Mouse (Mus musculus) adrenal gland, postnatal 25 days (tissue): Measurements from ENCODE around the gene Fer. TPM values are rescaled to one million over a fixed set of nuclear protein-coding genes. Genes with fewer than 3 reads are reported as not detected.

Source experiments
- DNase-seq: peaks from one replicate; pipeline ENCODE4 v3.0.0; 2021; ENCODE audit warnings: mixed read lengths
- total RNA-seq: library from RNA; stranded (reverse); gene quantifications from 2 replicates; pipeline ENCODE4 v1.2.3, GENCODE M21; 2021

Gene Fer
- total RNA-seq, 1 experiment from 2014 or later, result 23.3 TPM

DNA sequence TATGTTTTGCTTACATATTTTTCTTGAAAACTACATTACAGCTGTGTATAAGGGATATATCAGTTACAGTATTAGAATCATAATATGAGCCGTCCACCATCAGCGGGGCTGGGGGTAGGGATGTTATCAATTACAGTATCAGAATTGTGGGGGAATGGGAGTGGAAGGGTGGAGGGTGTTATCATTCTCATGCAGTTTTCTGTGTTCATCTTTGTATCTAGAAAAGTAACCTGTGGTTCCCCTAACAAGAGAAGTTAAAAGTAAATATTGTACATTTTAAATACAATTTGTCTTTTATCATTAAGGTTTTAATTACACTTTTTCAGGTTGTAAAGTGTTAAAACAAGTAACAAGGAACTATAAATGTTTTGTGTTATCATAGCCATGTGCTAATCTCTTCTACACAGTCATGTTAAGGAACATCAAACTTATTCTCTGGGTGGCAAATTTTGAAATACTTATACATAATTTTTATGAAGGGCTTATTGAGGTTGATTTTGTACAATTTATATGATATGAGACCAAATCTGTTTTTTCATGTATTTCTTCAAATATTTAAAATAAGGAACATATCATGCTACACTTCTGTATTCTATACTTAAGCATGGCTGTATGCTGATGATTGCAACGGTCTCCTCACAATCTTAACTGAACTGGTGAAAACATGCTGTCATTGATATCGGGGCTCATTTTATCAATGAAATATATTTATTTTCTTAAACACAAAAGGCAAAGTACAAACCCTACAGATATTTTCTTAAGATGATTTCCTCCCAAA, 116.1 kb downstream of the Fer start:
- no peak for DNase-seq

DNA sequence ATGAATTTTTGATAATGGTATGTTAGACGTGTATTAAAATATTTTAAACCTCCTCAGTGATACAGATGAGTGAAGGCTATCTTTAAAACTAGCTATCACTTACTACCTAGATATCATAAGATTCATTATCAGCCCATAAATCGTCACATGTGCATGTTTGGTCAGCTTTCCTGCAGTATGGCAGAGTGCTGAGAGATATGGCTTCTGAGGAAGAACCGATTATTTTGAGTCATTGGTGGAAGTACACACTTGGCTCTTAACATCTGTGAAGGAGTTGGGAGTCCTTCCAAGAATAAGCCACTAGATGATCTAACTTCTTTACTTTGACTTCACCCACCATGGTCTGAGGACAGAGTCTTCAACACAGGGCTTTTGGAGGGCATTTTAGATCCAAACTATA, 117.3 kb downstream of the Fer start:
- DNase-seq, result no peak

DNA sequence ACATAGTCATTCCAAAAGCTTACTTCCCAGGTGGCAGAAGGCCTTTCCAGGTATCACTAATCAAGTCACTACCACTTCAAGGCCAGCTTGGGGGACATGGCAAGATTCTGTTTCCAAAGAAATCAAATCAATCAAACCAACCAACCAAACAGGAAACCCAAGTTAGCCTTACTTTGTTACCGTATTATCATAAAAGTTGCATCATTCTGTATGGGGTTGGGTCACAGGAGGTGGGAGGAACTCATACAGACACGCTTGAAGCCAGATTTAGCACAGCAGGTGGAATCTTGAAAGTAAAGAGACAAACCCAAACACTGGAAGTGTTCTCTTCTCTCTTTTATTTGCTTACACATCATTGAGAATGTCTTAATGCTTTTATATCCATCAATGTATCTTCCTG, 125.8 kb downstream of the Fer start:
- no peak for DNase-seq

DNA sequence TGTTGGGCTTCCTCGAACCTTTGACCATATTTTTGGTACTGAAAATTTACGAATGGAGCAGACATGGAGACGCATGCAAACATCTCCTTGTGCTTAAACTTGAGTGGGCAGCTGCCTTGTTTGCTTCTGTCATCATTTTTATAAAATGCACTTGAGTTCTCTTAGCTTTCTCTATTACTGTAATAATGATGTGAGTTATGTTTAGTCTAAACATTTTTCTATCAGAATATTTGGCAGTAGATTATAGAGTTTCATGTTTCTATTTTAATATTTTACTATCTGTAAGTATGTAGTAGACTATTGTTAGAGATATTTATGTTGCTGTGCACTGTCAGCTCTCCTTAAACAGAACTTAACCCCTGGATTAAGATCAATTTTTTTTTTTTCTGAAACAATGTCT, 128.3 kb downstream of the Fer start:
- no peak for DNase-seq

DNA sequence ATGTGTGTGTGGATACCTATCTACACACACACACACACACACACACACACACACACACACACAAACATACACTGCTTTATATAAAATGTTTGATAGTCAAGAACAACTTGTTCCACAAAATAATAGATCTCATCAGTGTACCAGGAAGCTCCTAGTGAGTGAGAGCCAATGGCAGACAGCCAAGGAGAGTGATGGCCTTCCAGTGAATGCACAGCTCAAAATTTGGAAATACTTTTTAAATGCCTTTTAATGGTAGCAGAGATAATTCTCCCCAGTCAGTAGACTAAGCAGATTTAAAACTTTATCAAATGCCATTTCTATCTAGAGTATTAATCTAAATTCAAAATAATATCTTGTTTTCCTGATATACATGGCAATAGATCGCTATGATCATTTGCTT, 133.1 kb downstream of the Fer start:
- DNase-seq, result peak; percentile 35

DNA sequence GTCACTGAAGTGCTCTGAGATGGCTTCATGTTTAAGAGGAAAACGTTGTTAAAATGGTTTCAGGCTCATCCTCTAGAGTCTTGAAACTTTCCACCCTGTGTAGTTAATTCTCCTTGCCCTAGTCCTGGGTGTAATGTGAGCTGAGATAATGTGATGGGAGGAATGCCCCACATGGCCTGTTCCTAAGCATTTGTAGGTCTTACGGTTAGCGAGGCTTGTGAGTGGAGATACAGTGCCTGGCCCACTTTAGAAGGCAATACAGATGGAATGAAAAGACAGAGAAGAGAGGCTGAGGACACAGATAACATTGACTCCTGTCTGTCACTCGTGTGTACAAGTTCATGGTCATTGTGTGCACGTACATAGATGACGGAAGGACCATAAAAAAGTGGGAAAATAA, 134.8 kb downstream of the Fer start:
- DNase-seq, result no peak

DNA sequence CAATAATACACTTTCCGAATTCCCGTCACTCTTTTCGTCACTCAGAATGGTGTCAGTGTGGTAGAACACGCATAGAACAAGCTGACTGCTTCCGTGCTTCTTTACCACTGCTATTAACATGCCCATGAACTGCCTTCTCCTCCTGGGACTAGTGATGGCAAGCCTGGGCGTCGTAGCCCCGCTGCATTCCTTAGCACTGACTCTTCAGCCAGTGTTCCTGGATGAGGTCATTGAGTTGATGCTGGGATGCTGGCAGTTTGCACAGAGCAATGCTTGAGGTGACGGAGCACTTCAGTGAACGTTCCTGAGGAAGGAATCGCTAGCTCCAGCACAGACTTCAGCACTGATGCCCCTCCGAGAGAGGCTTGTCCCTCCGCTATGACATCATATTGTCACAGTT, 140.6 kb downstream of the Fer start:
- DNase-seq, result no peak

DNA sequence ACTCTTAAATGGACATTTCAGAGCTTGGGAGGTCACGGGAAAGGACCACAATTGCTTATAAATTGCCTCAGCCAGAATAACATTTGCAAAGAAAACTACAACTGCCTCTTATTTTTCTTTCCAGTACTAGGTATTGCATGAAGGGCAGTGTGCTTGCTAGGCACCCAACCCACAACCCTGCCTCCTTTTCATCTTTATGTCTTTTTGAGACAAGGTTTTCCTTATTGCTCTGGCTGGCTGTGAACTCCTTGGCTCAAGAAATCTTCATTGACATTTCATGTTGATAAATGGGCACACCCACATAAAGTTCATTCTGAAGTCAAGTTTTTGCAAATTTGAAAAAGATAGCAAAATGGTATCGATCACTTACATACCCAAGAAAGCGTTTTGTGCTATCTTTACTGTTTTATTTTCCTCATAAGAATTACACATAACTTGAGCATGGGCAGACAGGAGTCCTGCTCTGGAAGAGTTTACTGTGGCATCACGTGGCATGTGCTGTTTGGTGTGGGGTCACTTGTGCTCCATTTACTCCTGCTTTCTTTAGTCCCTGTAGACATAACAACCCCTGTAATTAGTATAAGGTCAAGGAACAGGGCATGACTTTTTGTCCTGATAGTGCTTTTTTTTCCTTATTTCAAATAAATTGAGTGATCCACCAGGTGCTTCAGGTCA, 142.8 kb downstream of the Fer start:
- no peak for DNase-seq

DNA sequence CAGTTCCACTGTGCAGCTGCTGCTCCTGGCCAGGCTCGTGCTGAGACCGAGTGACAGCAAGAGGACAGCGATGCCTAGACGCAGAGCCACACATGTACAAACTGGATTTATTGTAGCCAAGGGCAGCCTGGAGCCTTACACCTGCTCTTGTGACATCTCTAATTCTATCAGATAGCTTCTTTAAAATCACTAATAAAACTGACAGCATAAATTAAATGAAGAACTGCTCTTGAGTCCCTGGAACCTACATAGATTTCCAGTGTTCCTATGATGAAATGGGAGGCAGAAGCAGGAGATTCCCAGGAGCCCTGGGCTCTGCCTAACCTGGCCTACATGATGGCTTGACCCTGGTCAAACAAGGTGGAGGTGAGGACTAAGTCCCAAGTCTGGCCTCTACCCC, 153.7 kb downstream of the Fer start:
- DNase-seq, result no peak

DNA sequence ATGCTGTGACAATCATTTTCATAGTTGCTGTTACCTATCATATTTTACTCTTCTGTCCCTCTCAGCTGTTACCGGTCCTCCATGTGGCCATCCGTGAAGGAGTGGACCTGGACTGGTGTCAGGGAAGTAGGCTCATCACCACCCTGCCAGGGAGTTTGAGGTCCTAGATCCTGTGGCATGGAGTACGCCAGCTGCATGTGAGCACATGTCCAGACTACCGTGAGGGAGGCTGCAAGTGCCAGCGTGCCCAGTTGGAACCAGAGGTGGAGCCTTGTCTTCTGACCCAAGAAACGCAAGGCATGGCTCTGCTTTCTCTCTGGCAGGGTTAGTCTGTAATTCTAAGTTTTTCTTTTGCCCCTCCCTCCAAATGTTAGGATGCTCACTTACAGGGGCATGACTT, 155.4 kb downstream of the Fer start:
- no peak for DNase-seq

DNA sequence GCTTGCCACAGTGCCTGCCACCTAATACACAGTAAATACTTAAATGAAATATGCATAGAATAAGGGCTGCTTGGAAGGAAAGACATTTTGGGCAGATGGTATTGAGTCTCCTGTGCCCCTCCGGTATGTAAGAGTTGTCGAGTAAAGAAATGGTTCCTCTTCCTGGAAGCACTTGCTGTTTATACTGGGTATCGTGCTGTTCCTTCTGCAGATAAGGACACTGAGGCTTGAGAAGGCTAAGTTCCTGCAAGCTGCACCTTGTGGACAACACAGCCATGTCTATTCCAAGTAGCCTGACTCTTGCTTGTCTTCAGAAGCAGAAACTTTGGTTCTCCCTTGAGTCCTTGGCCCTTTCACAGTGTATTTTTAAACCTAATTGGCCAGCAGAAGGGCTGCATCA, 156.0 kb downstream of the Fer start:
- DNase-seq, result no peak

DNA sequence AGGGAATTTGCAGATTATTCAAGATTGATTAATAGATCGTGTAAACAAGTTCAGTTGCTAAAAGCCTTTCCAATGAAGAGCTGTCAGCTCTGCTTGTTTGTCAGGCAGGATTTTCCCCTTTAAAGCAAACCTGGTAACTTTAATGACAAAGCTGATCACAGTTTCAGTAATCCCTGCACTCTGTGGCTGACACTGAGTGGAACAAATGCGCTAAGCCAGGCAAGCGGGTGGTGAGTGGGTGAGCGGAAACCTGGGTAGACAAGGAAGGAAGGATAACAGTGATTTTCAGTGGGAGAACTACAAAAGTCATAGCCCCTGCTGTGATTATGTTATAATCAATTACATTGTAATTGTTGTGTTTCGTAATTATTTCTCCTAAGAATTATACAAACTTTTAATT, 156.8 kb downstream of the Fer start:
- DNase-seq, result no peak

DNA sequence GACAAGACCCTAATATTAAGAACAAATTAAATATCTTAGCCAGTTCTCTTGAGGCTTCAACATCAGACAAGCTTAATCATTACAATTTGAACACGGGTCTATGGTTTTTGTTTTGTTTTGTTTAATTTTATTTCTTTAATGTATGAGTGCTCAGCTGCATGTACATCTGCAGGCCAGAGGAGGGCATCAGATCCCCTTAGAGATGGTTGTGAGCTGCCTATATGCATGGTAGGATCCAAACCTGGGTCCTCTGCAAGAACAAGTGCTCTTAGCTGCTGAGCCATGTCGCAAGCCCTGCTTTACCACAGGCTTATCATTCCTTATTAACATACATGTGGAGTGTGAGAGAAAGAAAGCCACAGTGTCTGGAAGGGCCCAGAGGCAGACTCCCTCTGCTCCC, 163.6 kb downstream of the Fer start:
- no peak for DNase-seq

DNA sequence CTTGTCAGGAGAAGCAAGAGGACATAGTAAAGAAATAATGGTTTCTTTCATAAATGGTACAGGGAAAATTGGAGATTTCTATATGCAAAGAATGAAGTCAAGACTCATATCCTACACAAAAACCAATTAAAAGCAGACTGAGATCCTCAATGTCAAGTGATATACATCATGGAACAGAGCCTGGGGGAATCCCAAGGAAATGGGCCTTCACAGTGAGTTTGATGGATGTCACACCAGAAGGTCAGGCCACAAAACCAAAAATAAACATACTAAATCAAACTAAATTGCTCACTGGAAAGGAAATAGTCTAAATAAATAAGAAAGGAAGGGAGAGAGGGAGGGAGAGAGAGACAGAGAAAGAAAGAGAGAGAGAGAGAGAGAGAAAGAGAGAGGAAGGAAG, 178.9 kb downstream of the Fer start:
- no peak for DNase-seq

DNA sequence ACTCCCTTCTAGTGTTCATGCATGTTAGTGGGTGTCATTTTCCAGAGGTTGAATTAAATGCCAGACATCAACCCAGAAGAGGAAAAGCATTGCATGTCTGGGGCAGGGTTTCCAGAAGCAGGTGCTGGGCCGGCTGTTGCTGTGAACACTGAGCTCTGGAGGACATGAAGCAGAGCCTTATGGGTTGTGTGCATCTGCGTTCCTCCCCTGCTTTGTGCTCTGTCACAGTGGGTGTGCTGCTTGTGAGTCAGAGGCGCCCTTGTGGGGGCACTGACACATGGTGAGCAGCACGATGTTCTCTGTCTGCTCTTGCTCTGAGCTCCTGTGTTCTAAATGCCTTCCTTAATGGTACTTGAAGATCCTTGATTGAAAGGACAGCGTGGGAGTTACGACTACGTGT, 182.5 kb downstream of the Fer start:
- peak; percentile 12 for DNase-seq

DNA sequence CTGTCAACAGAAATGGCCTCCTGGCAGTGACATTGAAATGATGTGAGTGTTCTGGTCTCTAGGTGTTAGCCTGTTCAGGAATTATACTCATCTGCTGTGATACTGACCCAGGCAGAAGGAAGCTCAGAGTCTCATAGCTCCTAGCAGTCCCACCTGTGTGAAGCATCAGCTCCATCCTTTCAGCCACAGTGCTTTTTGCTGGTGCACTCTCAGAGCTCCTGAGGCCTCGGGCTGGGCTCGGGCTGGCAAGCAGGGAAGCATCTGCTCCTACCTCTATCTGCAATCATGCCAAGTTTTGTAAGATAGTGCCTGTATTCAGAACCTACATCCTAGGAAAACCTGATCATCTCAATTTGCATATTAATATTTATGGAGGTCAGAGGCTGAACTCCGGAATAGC, 183.7 kb downstream of the Fer start:
- no peak for DNase-seq

DNA sequence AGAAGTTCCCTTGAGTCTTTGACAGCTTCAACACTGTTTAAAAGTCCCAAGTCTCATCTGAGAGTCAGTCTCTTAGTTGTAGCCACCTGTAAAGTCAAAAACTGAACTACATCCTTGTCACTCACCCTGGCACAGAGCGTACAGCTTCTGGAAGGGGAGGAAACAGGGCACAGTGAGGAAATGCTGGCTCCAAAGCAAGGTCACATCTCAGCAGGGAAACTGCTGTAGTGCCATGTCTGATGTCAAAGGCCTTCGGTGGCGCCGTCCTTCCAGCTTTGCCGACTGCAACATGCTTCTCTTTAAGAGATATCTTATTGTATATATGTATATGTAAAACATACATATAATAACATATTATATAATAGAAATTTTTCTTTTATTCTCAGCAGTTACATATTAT, 188.0 kb downstream of the Fer start:
- peak; percentile 9 for DNase-seq

DNA sequence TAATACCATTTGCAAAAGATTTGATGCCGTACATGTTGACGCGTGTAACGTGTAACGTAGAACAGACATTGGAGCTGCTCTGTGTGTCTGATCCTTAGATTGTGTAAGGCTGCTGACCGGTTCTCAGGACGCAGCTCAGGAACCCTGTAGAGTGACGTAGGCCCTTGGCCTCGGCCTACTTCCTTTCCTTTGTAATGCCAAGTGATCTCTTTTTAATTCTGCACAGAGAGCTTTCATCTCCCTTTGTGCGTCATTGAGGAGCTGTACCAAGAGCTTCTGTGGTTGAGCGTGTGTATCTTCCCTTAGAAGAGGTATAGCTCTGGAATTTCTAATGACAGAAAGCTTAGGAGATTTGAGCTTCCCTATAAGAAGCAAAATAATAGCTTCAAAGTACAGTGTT, 190.8 kb downstream of the Fer start:
- no peak for DNase-seq

DNA sequence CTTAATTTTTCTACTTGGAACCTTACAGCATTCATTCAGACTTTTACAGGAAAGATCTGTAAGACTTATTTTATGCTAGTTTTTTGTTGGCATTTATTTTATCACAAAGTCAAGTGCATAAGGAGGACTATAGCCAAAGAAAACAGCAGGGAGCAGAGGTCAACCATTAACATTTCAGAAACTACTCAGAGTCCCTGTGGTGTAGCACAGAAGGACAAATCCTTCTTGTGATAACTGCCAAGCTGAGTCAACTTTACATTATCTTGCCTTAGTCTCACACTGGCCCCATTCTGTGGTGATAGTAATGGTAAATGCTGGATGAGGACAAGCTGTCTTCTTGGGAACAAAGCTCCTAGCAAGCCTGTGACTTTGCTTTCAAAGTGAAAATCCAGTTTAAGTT, 197.7 kb downstream of the Fer start:
- no peak for DNase-seq

DNA sequence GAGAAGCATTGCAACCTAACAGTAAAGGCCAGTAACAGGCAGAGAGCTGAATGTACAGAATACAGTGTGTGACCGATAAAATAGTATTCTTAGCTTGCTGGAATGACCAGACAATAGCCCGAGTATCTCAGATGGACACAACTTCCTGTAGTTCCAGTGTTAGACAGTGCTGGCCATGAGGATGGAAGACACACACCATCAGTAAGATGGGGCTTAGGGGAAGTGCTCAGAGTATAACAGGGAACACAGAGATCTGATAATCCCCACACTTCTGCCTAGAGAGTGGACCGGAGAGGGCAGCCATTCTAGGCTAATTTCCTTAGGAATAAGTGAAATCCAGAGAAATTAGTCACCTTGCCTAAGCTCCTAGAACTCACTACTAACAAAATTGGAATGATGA, 202.4 kb downstream of the Fer start:
- no peak for DNase-seq

DNA sequence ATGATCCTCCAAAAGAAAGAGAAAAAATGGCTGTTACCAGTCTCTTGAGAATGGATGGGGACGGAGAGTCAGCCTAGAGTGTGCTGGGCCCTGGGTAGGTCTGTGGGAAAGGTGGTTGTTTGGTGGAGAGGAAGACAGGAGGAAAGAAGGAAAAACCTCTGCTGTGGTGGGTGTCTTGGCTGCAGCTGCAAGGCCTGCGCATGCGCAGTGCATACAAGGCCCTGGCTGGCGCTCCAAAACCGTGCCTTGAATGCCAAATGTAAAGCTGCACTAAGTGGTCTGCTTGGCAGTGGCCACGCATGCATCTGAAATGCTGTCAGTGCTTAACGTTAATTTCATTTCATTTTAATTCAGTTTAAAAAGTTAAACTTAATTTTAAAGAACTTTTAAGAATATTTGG, 214.5 kb downstream of the Fer start:
- no peak for DNase-seq

DNA sequence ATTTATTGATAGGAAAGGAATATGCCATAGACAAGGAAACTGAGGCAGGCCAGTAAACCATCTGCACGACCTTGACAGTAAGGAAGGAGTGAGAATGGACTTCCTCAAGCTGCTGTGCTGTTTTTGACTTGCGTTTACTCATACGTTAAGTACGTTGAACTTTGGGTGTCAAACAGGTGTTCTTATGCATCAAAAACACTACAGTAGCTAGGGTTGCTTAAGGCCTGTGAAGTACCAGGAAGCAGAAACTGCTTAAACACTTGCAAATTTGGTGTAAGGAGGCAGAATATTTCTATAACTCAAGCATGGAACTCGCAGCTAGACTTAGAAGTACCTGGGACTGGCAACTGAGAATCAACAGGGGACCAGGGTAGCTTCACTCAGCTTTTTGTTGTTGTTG, 221.9 kb downstream of the Fer start:
- DNase-seq, result no peak

DNA sequence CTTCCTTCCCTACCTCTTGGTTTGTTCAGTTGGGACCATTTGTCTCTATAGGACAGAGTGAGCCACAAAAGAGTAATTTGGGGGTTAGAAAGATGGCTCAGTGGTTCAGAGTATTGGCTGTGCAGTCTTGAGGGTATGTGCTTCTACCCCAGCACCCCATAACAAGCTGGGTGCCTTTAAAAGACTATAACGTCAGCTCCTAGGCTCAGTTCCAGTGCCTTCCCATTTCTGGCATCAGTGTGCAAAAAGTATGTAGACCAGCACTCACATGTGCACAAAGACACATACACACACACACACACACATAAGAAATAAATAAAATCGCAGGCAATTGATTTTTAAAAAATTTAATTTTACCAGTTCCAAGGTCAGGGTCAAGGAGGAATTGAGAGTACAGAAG, 222.6 kb downstream of the Fer start:
- DNase-seq, result no peak

DNA sequence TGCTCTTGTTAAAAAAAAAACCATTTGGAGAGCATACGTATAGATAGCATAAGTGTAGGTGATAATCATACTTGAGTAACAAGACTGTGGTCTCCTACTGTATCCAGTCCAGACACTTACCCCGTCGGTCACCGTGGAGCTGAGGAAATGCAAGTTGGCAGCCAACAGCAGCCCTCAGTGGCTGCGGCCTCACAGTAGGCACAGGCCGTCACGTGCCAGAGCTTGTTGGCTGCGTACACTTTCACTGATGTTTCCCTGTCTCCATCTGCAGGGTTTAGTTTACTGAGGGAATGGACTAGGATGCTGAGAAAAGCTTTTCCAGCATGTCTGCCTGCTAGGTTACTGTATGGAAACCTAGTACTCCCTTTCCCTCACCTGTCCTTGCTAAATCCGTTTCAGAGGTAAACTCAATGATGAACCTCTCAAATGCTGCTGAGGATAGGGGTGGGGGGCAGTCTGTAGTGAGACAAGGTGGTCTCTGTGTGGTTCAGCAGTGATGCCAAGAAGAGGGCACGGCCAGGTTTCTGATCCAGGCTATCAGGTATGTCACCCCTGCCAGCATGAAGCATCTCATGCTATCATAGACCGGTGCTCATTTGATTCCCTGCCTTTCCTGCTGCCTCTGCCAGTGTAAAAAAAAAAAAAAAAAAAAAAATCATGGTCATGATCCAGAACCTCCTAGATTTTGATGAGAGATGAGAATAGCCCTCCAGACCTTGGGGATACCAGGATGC, 224.2 kb downstream of the Fer start:
- no peak for DNase-seq
